Mouse (Mus musculus) bone marrow macrophage, adult 2 months (primary cell): ENCODE measurements at regions not wholly inside any gene's neighbourhood (a gene's known extent, or its start where the extent isn't known, plus 50 kb on each side); places are given as distances from the start of the nearest gene placed in this dataset.

ENCODE experiments used
- H3K27ac ChIP-seq: 2 replicates; pipeline ENCODE4 v1.5.1; 2012; ENCODE audit warnings: low read depth, low read length; ENCODE audit not compliant: insufficient read depth
- H3K4me1 ChIP-seq: 2 replicates; pipeline ENCODE4 v1.6.1; 2012; ENCODE audit warnings: low read length; ENCODE audit not compliant: control insufficient read depth, insufficient read depth
- H3K4me3 ChIP-seq: 2 replicates; pipeline ENCODE4 v1.5.1; 2012; ENCODE audit warnings: mild to moderate bottlenecking, low read length, moderate library complexity; ENCODE audit not compliant: insufficient read depth
- CTCF ChIP-seq: IDR thresholded peaks from 2 replicates; pipeline ENCODE4 v1.5.1; 2012; ENCODE audit warnings: low read depth, mild to moderate bottlenecking, low read length, moderate library complexity
- POLR2A ChIP-seq: IDR thresholded peaks from 2 replicates; pipeline ENCODE4 v1.6.1; 2012; ENCODE audit warnings: mild to moderate bottlenecking, low read depth, low read length, borderline replicate concordance

GRCm38 (mm10) chr5:118361853-118362406 lies 116.9 kb downstream of the 2410131K14Rik start:
- TF ChIP-seq CTCF (no peak), POLR2A (no peak)
- no peak overlapping the region for H3K27ac ChIP-seq
- peaks cover 18% of the 10 kb centered on the region for H3K4me1 ChIP-seq
- no peak overlapping the region for H3K4me3 ChIP-seq

GRCm38 (mm10) chr5:118362738-118363137 lies 117.7 kb downstream of the 2410131K14Rik start:
- Histone ChIP-seq H3K27ac (no peak overlapping the region), H3K4me1 (peaks cover 18% of the 10 kb centered on the region), H3K4me3 (no peak overlapping the region)
- TF ChIP-seq CTCF (no peak), POLR2A (no peak)

GRCm38 (mm10) chr5:118363154-118363553 lies 118.1 kb downstream of the 2410131K14Rik start:
- TF ChIP-seq POLR2A, result no peak
- no peak for TF ChIP-seq CTCF
- Histone ChIP-seq H3K27ac (no peak overlapping the region), H3K4me1 (peaks cover 18% of the 10 kb centered on the region), H3K4me3 (no peak overlapping the region)

GRCm38 (mm10) chr5:118364646-118365045 lies 119.6 kb downstream of the 2410131K14Rik start:
- no peak for TF ChIP-seq POLR2A
- TF ChIP-seq CTCF, result no peak
- no peak overlapping the region for H3K4me3 ChIP-seq
- peaks cover 6% of the 10 kb centered on the region for H3K4me1 ChIP-seq
- no peak overlapping the region for H3K27ac ChIP-seq

- Histone ChIP-seq H3K27ac (no peak overlapping the region), H3K4me3 (no peak overlapping the region), H3K4me1 (0 out of 2 replicates have a peak, but pooled peaks cover 5% of the 10 kb centered on the region)
- TF ChIP-seq POLR2A, result no peak
- no peak for TF ChIP-seq CTCF
Measured at GRCm38 (mm10) chr5:118365196-118365595, 120.2 kb downstream of the 2410131K14Rik start.

GRCm38 (mm10) chr5:118365651-118366050 lies 120.6 kb downstream of the 2410131K14Rik start:
- 0 out of 2 replicates have a peak, but pooled peaks cover 2% of the 10 kb centered on the region for H3K4me1 ChIP-seq
- H3K27ac ChIP-seq, result no peak overlapping the region
- no peak overlapping the region for H3K4me3 ChIP-seq
- no peak for TF ChIP-seq POLR2A
- TF ChIP-seq CTCF, result no peak

GRCm38 (mm10) chr5:118367047-118367446 lies 122.0 kb downstream of the 2410131K14Rik start:
- H3K4me1 ChIP-seq, result 0 out of 2 replicates have a peak, but pooled peaks cover 2% of the 10 kb centered on the region
- H3K4me3 ChIP-seq, result no peak overlapping the region
- H3K27ac ChIP-seq, result no peak overlapping the region
- no peak for TF ChIP-seq CTCF
- no peak for TF ChIP-seq POLR2A

GRCm38 (mm10) chr5:118373581-118373981 lies 128.6 kb downstream of the 2410131K14Rik start:
- TF ChIP-seq POLR2A (no peak), CTCF (no peak)
- Histone ChIP-seq H3K27ac (no peak overlapping the region), H3K4me1 (peaks cover 16% of the 10 kb centered on the region), H3K4me3 (no peak overlapping the region)

GRCm38 (mm10) chr5:118374968-118375367 lies 129.9 kb downstream of the 2410131K14Rik start:
- TF ChIP-seq POLR2A (no peak), CTCF (no peak)
- H3K4me1 ChIP-seq, result peaks cover 23% of the 10 kb centered on the region
- H3K4me3 ChIP-seq, result no peak overlapping the region
- H3K27ac ChIP-seq, result no peak overlapping the region

- Histone ChIP-seq H3K27ac (no peak overlapping the region), H3K4me3 (no peak overlapping the region), H3K4me1 (peaks cover 25% of the 10 kb centered on the region)
- no peak for TF ChIP-seq CTCF
- TF ChIP-seq POLR2A, result no peak
Measured at GRCm38 (mm10) chr5:118375916-118376315, 130.9 kb downstream of the 2410131K14Rik start.

- H3K27ac ChIP-seq, result 0 out of 2 replicates have a peak overlapping the region, but pooled peaks have one; percentile 13
- no peak for TF ChIP-seq POLR2A
- no peak for TF ChIP-seq CTCF
- H3K4me3 ChIP-seq, result no peak overlapping the region
- peaks cover 25% of the 10 kb centered on the region for H3K4me1 ChIP-seq
Measured at GRCm38 (mm10) chr5:118376478-118376877, 131.5 kb downstream of the 2410131K14Rik start.

GRCm38 (mm10) chr5:118377402-118377848 lies 132.4 kb downstream of the 2410131K14Rik start:
- Histone ChIP-seq H3K27ac (no peak overlapping the region), H3K4me1 (peaks cover 28% of the 10 kb centered on the region), H3K4me3 (no peak overlapping the region)
- TF ChIP-seq POLR2A (no peak), CTCF (0 out of 2 replicates have a peak, but pooled peaks have one; percentile 13)
